Mouse (Mus musculus): Measurements from ENCODE around the gene Gpt2. TPM values are rescaled to one million over a fixed set of nuclear protein-coding genes. Genes with fewer than 3 reads are reported as not detected.

Gene Gpt2
- polyA plus RNA-seq, 1 experiment from 2014 or later, result 35.4 TPM

- no peaks in the 10 kb centered on the region for H3K36me3 ChIP-seq (ENCODE audit: control insufficient read depth, insufficient read depth, low read length)
- no peak overlapping the region for H3K4me2 ChIP-seq (replicated peaks; ENCODE audit: low read depth, low read length)
- 92% methylated on average over 8 of the region's 8 CpGs for WGBS
- H3K9me3 ChIP-seq (ENCODE audit: control insufficient read depth, low read length), result no peaks in the 10 kb centered on the region
- H3K4me1 ChIP-seq (replicated peaks; ENCODE audit: control insufficient read depth, insufficient read depth, low read length), result no peaks in the 10 kb centered on the region
- no peak overlapping the region for H3K4me3 ChIP-seq (ENCODE audit: low read depth, low read length)
- no peak overlapping the region for H3K9ac ChIP-seq (ENCODE audit: low read depth, low read length)
- DNase-seq (ENCODE audit: low spot score), result no peak
- H3K27me3 ChIP-seq (ENCODE audit: control insufficient read depth, insufficient read depth, low read length), result no peaks in the 10 kb centered on the region
- no peak overlapping the region for H3K27ac ChIP-seq (ENCODE audit: low read depth, low read length)
- no peak for ATAC-seq (ENCODE audit: low FRiP score)
These were observed 71.0 kb downstream of the Gpt2 start for GRCm38 (mm10) chr8:85563336-85563735.

GRCm38 (mm10) chr8:85565186-85565585 is 72.8 kb downstream of the Gpt2 start:
- H3K9me3 ChIP-seq (ENCODE audit: control insufficient read depth, low read length), result no peaks in the 10 kb centered on the region
- H3K36me3 ChIP-seq (ENCODE audit: control insufficient read depth, insufficient read depth, low read length), result no peaks in the 10 kb centered on the region
- H3K4me3 ChIP-seq (ENCODE audit: low read depth, low read length), result no peak overlapping the region
- H3K27ac ChIP-seq (ENCODE audit: low read depth, low read length), result no peak overlapping the region
- no peak overlapping the region for H3K9ac ChIP-seq (ENCODE audit: low read depth, low read length)
- H3K4me1 ChIP-seq (replicated peaks; ENCODE audit: control insufficient read depth, insufficient read depth, low read length), result no peaks in the 10 kb centered on the region
- DNase-seq (ENCODE audit: low spot score), result no peak
- WGBS, result 83% methylated on average over 3 of the region's 3 CpGs
- H3K4me2 ChIP-seq (replicated peaks; ENCODE audit: low read depth, low read length), result no peak overlapping the region
- no peaks in the 10 kb centered on the region for H3K27me3 ChIP-seq (ENCODE audit: control insufficient read depth, insufficient read depth, low read length)
- ATAC-seq (ENCODE audit: low FRiP score), result no peak

GRCm38 (mm10) chr8:85567801-85568200 is 75.4 kb downstream of the Gpt2 start:
- Histone ChIP-seq H3K9ac (ENCODE audit: low read depth, low read length) (no peak overlapping the region), H3K36me3 (ENCODE audit: control insufficient read depth, insufficient read depth, low read length) (no peaks in the 10 kb centered on the region), H3K9me3 (ENCODE audit: control insufficient read depth, low read length) (no peaks in the 10 kb centered on the region), H3K27me3 (ENCODE audit: control insufficient read depth, insufficient read depth, low read length) (no peaks in the 10 kb centered on the region), H3K4me3 (ENCODE audit: low read depth, low read length) (no peak overlapping the region), H3K4me2 (replicated peaks; ENCODE audit: low read depth, low read length) (no peak overlapping the region), H3K27ac (ENCODE audit: low read depth, low read length) (no peak overlapping the region), H3K4me1 (replicated peaks; ENCODE audit: control insufficient read depth, insufficient read depth, low read length) (no peaks in the 10 kb centered on the region)
- 95% methylated on average over 2 of the region's 2 CpGs for WGBS
- no peak for ATAC-seq (ENCODE audit: low FRiP score)
- DNase-seq (ENCODE audit: low spot score), result no peak

GRCm38 (mm10) chr8:85570466-85570865 is 78.1 kb downstream of the Gpt2 start:
- Histone ChIP-seq H3K36me3 (ENCODE audit: control insufficient read depth, insufficient read depth, low read length) (no peaks in the 10 kb centered on the region), H3K4me1 (replicated peaks; ENCODE audit: control insufficient read depth, insufficient read depth, low read length) (no peaks in the 10 kb centered on the region), H3K9ac (ENCODE audit: low read depth, low read length) (no peak overlapping the region), H3K27ac (ENCODE audit: low read depth, low read length) (no peak overlapping the region), H3K9me3 (ENCODE audit: control insufficient read depth, low read length) (no peaks in the 10 kb centered on the region), H3K4me3 (ENCODE audit: low read depth, low read length) (no peak overlapping the region), H3K4me2 (replicated peaks; ENCODE audit: low read depth, low read length) (no peak overlapping the region), H3K27me3 (ENCODE audit: control insufficient read depth, insufficient read depth, low read length) (no peaks in the 10 kb centered on the region)
- no peak for DNase-seq (ENCODE audit: low spot score)
- no peak for ATAC-seq (ENCODE audit: low FRiP score)
- WGBS, result 90% methylated on average over 4 of the region's 4 CpGs

- DNase-seq (ENCODE audit: low spot score) (no peak), ATAC-seq (ENCODE audit: low FRiP score) (no peak)
- no peaks in the 10 kb centered on the region for H3K27me3 ChIP-seq (ENCODE audit: control insufficient read depth, insufficient read depth, low read length)
- H3K36me3 ChIP-seq (ENCODE audit: control insufficient read depth, insufficient read depth, low read length), result no peaks in the 10 kb centered on the region
- no peak overlapping the region for H3K9ac ChIP-seq (ENCODE audit: low read depth, low read length)
- no peak overlapping the region for H3K4me2 ChIP-seq (replicated peaks; ENCODE audit: low read depth, low read length)
- 86% methylated on average over 2 of the region's 2 CpGs for WGBS
- H3K4me3 ChIP-seq (ENCODE audit: low read depth, low read length), result no peak overlapping the region
- H3K4me1 ChIP-seq (replicated peaks; ENCODE audit: control insufficient read depth, insufficient read depth, low read length), result no peaks in the 10 kb centered on the region
- no peak overlapping the region for H3K27ac ChIP-seq (ENCODE audit: low read depth, low read length)
- H3K9me3 ChIP-seq (ENCODE audit: control insufficient read depth, low read length), result no peaks in the 10 kb centered on the region
These were observed 81.7 kb downstream of the Gpt2 start for GRCm38 (mm10) chr8:85573972-85574496.

Other genes starting within 250 kb of the Gpt2 start
- gene Orc6, start 192.9 kb upstream of the Gpt2 start, polyA plus RNA-seq (2014; fragmentation: Nextera tagmentation; extraction: Ambion mirVana), result 125 and 127 TPM in 2 replicates
- gene Vps35, start 192.8 kb upstream of the Gpt2 start, polyA plus RNA-seq (2014; fragmentation: Nextera tagmentation; extraction: Ambion mirVana), result 174 and 194 TPM in 2 replicates
- gene Mylk3, start 106.2 kb upstream of the Gpt2 start, polyA plus RNA-seq (2014; fragmentation: Nextera tagmentation; extraction: Ambion mirVana), result 1.2 and 2.1 TPM in 2 replicates
- 48.3 and 50.2 TPM in 2 replicates for gene 4921524J17Rik, start 59.7 kb upstream of the Gpt2 start, polyA plus RNA-seq (2014; fragmentation: Nextera tagmentation; extraction: Ambion mirVana)
- 209 and 215 TPM in 2 replicates for gene Dnaja2, start 62.8 kb downstream of the Gpt2 start, polyA plus RNA-seq (2014; fragmentation: Nextera tagmentation; extraction: Ambion mirVana)
- 33.2 and 37.7 TPM in 2 replicates for gene Neto2, start 208.3 kb downstream of the Gpt2 start, polyA plus RNA-seq (2014; fragmentation: Nextera tagmentation; extraction: Ambion mirVana)